Mouse (Mus musculus) left cerebral cortex, postnatal 36 days (tissue): ENCODE data around the gene Bag6. TPM values are rescaled to one million over a fixed set of nuclear protein-coding genes. Genes with fewer than 3 reads are reported as not detected.
A peak's percentile ranks its signal among the peaks of the same experiment; 100 is the strongest.

Experiments used
- DNase-seq, 2 experiments: peaks; one replicate each; pipeline ENCODE4 v3.0.0; 2021 to 2022; ENCODE audit warnings: low spot score in 2 of 2, mixed read lengths in 1 of 2
- intact Hi-C: fragments of 180-260 bp; cut with DNase I; formaldehyde crosslinking; loops from one replicate; pipeline ENCODE4 v1.15.1; 2025
- total RNA-seq, 2 experiments: library from RNA; stranded (reverse); gene quantifications; 2 replicates each; pipeline ENCODE4 v1.2.3; 2021

Bag6 gene
- 100 to 1,000 TPM; 302 to 324 TPM for total RNA-seq

- peak; percentile 96 for DNase-seq
- intact Hi-C loops = loop anchor here (1.0 kb wide), 1 partner anchor 29 kb away; the partner anchor contains the start of gene Prrc2a
These were observed at the start of gene Bag6 for GRCm38 (mm10) chr17:35134801-35135590. TSS of gene Bag6 (plus strand) at chr17:35135178.

GRCm38 (mm10) chr17:35085208-35085865, 49.6 kb upstream of the Bag6 start, which contains the start of gene Ly6g6f:
TSS of gene Ly6g6f (minus strand) at chr17:35085610.
- intact Hi-C loops = no loop called here
- no peak for DNase-seq

- DNase-seq = no peak
- intact Hi-C loops = no loop called here
These were observed 46.8 kb upstream of the Bag6 start for GRCm38 (mm10) chr17:35088151-35088550.

- peak; percentile 96 for DNase-seq
These were observed 45.9 kb upstream of the Bag6 start, which contains the start of gene Abhd16a for GRCm38 (mm10) chr17:35088825-35089644. TSS of gene Abhd16a (plus strand) at chr17:35089263.

GRCm38 (mm10) chr17:35090166-35090932, 44.6 kb upstream of the Bag6 start:
- intact Hi-C loops = no loop called here
- no peak for DNase-seq

More at GRCm38 (mm10) chr17:35088825-35089644, 45.9 kb upstream of the Bag6 start, which contains the start of gene Abhd16a:
- intact Hi-C loops = no loop called here

- intact Hi-C loops = no loop called here
- no peak for DNase-seq
These were observed 42.4 kb upstream of the Bag6 start for GRCm38 (mm10) chr17:35092403-35093198.

GRCm38 (mm10) chr17:35094475-35095365, 40.3 kb upstream of the Bag6 start:
- intact Hi-C loops = no loop called here
- no peak for DNase-seq

GRCm38 (mm10) chr17:35096597-35096996, 38.4 kb upstream of the Bag6 start:
- DNase-seq = no peak
- intact Hi-C loops = no loop called here

GRCm38 (mm10) chr17:35097164-35097655, 37.8 kb upstream of the Bag6 start:
- DNase-seq = peak; percentile 59 to 60
- intact Hi-C loops = no loop called here

GRCm38 (mm10) chr17:35100196-35100765, 34.7 kb upstream of the Bag6 start:
- intact Hi-C loops = no loop called here
- no peak for DNase-seq

GRCm38 (mm10) chr17:35101161-35101560, 33.8 kb upstream of the Bag6 start:
- intact Hi-C loops = no loop called here
- DNase-seq = no peak

GRCm38 (mm10) chr17:35102299-35102698, 32.7 kb upstream of the Bag6 start:
- DNase-seq = no peak
- intact Hi-C loops = no loop called here

- intact Hi-C loops = no loop called here
- no peak for DNase-seq
These were observed 31.7 kb upstream of the Bag6 start for GRCm38 (mm10) chr17:35103221-35103690.

- intact Hi-C loops = no loop called here
- no peak for DNase-seq
These were observed 30.9 kb upstream of the Bag6 start for GRCm38 (mm10) chr17:35104079-35104478.

GRCm38 (mm10) chr17:35104754-35105153, 30.2 kb upstream of the Bag6 start:
- no peak for DNase-seq
- intact Hi-C loops = no loop called here

- intact Hi-C loops = loop anchor here (1.0 kb wide), 1 partner anchor 85 kb away; no protein-coding TSS in a partner anchor
- no peak for DNase-seq
These were observed 29.1 kb upstream of the Bag6 start for GRCm38 (mm10) chr17:35105740-35106389.
